Mouse (Mus musculus): ENCODE results near the gene Cep95.

- no peak for TF ChIP-seq CTCF (IDR thresholded peaks at IDR 0.05)
- no peak for TF ChIP-seq POLR2A (IDR thresholded peaks at IDR 0.05; ENCODE audit: insufficient read depth, low read depth, low read length)
- no peak for TF ChIP-seq EP300 (IDR thresholded peaks at IDR 0.05; ENCODE audit: insufficient read depth, low read depth, low read length)
These were observed 6.6 kb downstream of the Cep95 start for GRCm38 (mm10) chr11:106795679-106796078.
